Mouse (Mus musculus) c-Kit-positive CD71-positive TER-119-positive erythroid progenitor cells, embryonic 14.5 days (primary cell): Measurements from ENCODE around the gene Tagln2.

Source experiments
- DNase-seq: peaks from one replicate; pipeline ENCODE4 v3.0.0-alpha.2; 2013; ENCODE audit warnings: low spot score

Gene Tagln2

GRCm38 (mm10) chr1:172526380-172527081, 26.7 kb downstream of the Tagln2 start:
- peak; percentile 34 for DNase-seq

GRCm38 (mm10) chr1:172527431-172527830, 27.6 kb downstream of the Tagln2 start:
- DNase-seq, result no peak

DNA sequence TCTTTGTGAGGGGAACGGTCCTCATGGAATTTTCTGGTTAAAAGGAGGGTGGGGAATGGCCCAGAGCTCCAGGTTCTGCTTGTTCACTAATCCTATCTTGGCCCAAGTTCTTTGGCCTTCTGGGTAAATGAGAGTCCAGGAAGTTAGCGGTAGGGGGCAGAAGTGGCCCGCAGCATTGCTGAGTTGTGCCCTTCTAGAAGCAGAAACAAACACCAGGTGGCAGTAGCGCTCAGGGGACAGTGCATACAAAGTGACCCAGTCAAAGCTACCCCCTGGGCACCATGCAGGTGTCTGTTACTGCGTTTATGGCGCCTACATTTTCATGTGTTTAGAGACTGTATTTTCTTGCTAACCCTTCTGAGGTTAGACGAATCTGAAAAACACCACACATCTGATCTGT, 28.9 kb downstream of the Tagln2 start:
- DNase-seq, result peak; percentile 48

- DNase-seq, result no peak
Measured at GRCm38 (mm10) chr1:172530544-172531220, 30.8 kb downstream of the Tagln2 start.

DNA sequence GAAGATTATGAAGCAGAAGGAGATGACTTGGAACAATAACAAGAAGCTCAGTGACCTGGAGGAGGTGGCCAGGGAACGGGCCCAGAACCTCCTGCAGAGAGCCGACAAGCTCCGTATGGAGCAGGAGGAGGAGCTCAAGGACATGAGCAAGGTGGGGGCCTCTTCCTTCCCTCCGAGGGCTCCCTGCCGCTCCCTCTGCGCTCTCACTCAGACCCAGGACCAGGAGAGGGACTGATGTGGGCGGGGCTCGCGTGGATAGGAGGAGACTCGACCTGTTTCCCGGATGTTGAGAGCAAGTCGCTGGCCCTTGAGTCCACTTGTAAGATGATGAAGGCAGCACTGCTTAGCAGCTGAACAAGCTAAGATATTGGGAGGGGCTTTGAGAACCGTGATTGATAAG, 32.7 kb downstream of the Tagln2 start:
- no peak for DNase-seq

- DNase-seq, result no peak
Measured at GRCm38 (mm10) chr1:172535116-172535515, 35.3 kb downstream of the Tagln2 start.

GRCm38 (mm10) chr1:172539827-172540226, 40.0 kb downstream of the Tagln2 start:
- DNase-seq, result no peak

DNA sequence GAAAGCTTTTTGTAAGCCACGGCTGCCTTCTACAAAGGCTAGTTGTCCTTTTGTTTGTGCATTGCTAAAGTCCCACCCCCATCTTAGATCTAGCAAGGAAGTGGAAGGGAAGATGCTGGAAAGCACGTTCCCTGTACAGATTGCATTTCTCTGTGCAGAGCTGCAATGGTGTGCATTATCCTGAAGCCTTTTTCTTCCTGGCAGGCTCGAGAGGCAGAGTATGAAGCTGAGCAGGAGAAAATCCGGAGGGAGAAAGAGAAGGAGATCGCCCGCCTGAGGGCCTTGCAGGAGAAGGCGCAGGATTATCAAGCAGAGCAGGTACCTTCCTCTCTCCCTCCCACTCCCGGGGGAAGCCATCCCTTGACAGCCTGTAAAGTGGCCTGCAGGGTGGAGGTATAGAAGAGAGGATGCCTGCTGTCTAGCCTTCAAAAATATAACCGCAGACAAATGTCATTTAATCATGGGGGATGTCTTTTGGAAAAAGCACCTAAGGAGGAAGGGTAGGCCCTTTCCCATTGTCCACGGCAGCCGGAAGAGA, 40.5 kb downstream of the Tagln2 start:
- no peak for DNase-seq

DNA sequence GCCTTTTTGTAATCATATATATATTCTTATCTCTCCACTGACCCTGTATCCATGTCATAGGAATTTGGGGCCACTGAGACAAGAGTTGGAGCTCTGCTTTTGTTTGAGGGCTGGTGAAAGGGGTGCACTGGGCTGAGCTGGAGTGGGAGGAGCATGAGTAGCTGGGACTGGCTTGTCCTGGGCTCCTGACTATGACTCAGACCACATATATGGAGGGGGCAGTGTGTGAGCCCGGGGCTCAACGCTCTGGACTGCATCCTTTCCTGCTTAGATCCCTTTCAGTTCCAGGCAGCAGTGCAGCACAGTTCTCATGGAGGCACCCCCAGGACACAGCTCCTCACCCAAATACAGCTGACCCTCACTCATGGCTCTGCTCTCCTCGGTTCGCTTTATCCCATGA, 46.2 kb downstream of the Tagln2 start:
- no peak for DNase-seq

DNA sequence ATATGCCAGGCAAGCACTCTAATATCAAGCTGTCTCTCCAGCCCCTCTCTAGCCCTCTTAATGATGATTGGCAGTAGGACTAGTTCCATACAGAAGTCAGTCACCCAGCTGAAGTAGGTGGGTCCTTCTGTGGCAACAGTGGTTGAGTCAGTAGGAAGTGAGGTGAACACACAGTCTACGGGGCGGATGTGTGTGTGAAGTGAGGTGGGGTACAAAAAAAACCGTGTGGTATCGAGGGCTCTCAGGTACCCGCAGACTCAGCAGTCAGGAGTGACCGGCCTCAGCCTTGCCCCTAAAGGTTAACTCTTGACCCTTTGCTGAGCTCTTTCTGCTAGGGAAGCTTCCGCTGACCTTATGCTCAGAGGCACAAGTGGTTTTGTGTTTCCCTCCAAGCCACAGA, 48.7 kb downstream of the Tagln2 start:
- DNase-seq, result no peak

- no peak for DNase-seq
Measured at GRCm38 (mm10) chr1:172549314-172549713, 49.5 kb downstream of the Tagln2 start.

GRCm38 (mm10) chr1:172549717-172550116, 49.9 kb downstream of the Tagln2 start:
- DNase-seq, result no peak

DNA sequence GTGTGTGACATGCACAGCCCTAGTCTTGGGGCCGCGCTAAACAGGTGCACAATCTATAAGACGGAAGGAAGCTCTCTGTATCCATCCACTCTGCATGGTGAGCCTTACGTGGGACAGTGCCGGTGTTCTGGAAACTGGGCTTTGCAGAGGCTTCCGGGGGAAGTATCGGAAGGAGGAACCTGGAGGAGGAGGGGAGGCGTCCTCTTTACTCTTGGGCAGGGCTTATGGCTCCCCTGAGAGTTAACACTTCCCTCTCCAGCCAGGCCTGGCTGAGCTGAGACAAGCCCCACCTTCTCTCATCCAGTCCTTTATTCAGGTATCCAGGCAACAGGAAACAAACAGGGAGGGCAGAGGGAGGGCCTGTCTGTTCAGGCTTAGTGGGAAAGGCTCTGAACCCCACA, 50.7 kb downstream of the Tagln2 start:
- no peak for DNase-seq

DNA sequence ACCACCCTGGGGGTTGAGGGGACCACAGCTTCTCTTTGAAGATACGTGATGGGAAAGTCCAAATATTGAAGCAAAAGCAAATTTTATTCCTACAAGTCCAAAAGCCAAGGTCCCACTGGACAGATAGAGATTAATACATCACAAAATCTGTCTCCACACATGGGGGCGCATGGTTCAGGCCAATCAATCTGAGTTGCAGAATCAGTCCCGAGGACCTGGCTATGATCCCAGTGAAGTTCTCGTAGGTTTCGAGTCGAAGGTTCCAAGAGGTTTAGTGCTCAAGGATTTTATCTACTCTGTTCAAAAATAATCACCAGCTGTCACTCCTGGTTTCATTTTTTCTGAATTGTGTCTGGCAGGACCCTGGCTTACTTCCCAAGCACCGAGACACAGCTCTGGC, 51.2 kb downstream of the Tagln2 start:
- no peak for DNase-seq

- no peak for DNase-seq
Measured at GRCm38 (mm10) chr1:172552623-172553022, 52.8 kb downstream of the Tagln2 start.

- no peak for DNase-seq
Measured at GRCm38 (mm10) chr1:172555638-172556037, 55.8 kb downstream of the Tagln2 start, which contains the start of gene Vsig8. Gene Vsig8, plus strand, starts transcription at chr1:172555938.
